Mouse (Mus musculus) T-helper 17 cell (primary cell): ENCODE results near the gene Klc2.

Source experiments
- in situ Hi-C, 2 experiments: fragments of 300-600 bp; cut with MboI, MseI; formaldehyde crosslinking; loops; 1 replicate in 1 of 2; 2 replicates in 1 of 2; pipeline ENCODE4 v1.15.1; 2025; ENCODE audit warnings: high pct_unique_total_duplicates in 2 of 2

Klc2 gene

GRCm38 (mm10) chr19:5118384-5118698, at the start of gene Klc2:
Klc2 (minus strand) TSS chr19:5118560.
- in situ Hi-C loops, result loop anchor here in 1 of 2 experiments (10.0 kb wide), 1 partner anchor 1786 kb away; the partner anchor contains the start of gene Trmt112

- in situ Hi-C loops, result no loop called here
These were observed 49.1 kb upstream of the Klc2 start for GRCm38 (mm10) chr19:5167477-5167876.

GRCm38 (mm10) chr19:5164380-5164779, 46.0 kb upstream of the Klc2 start:
- in situ Hi-C loops, result no loop called here

- in situ Hi-C loops, result no loop called here
These were observed 43.6 kb upstream of the Klc2 start for GRCm38 (mm10) chr19:5161913-5162312.

GRCm38 (mm10) chr19:5152261-5152660, 33.9 kb upstream of the Klc2 start:
- in situ Hi-C loops, result no loop called here

- in situ Hi-C loops, result no loop called here
These were observed 33.4 kb upstream of the Klc2 start for GRCm38 (mm10) chr19:5151741-5152140.

GRCm38 (mm10) chr19:5151331-5151730, 33.0 kb upstream of the Klc2 start:
- in situ Hi-C loops, result no loop called here

- in situ Hi-C loops, result no loop called here
These were observed 32.0 kb upstream of the Klc2 start for GRCm38 (mm10) chr19:5150358-5150757.

- in situ Hi-C loops, result loop anchor here in 1 of 2 experiments (10.0 kb wide), 1 partner anchor 54 kb away; the partner anchor contains the start of gene Cnih2
These were observed 30.7 kb upstream of the Klc2 start for GRCm38 (mm10) chr19:5149041-5149440.

- in situ Hi-C loops, result loop anchor here (5.0 to 10.0 kb wide), 2 partner anchors 45 to 47 kb away; partner anchors contain the start of gene Cnih2 (in 1 of the 2)
These were observed 21.3 kb upstream of the Klc2 start for GRCm38 (mm10) chr19:5139640-5140039.

GRCm38 (mm10) chr19:5131237-5131636, 12.9 kb upstream of the Klc2 start:
- in situ Hi-C loops, result no loop called here

GRCm38 (mm10) chr19:5129770-5130169, 11.4 kb upstream of the Klc2 start:
- in situ Hi-C loops, result no loop called here

GRCm38 (mm10) chr19:5124055-5124614, 5.8 kb upstream of the Klc2 start:
- in situ Hi-C loops, result no loop called here

GRCm38 (mm10) chr19:5123241-5123640, 4.9 kb upstream of the Klc2 start:
- in situ Hi-C loops, result no loop called here

- in situ Hi-C loops, result no loop called here
These were observed 4.1 kb upstream of the Klc2 start for GRCm38 (mm10) chr19:5122492-5122891.

- in situ Hi-C loops, result loop anchor here in 1 of 2 experiments (10.0 kb wide), 1 partner anchor 1787 kb away; the partner anchor contains the start of gene Trmt112
These were observed 621 bp downstream of the Klc2 start for GRCm38 (mm10) chr19:5117494-5118383.

- in situ Hi-C loops, result loop anchor here in 1 of 2 experiments (10.0 kb wide), 1 partner anchor 1791 kb away; the partner anchor contains the start of gene Trmt112
These were observed 4.6 kb downstream of the Klc2 start for GRCm38 (mm10) chr19:5113783-5114182.

GRCm38 (mm10) chr19:5109659-5110453, 8.5 kb downstream of the Klc2 start:
- in situ Hi-C loops, result loop anchor here in 1 of 2 experiments (10.0 kb wide), 1 partner anchor 1795 kb away; the partner anchor contains the start of gene Trmt112

GRCm38 (mm10) chr19:5108702-5109101, 9.7 kb downstream of the Klc2 start:
- in situ Hi-C loops, result no loop called here

- in situ Hi-C loops, result no loop called here
These were observed 10.1 kb downstream of the Klc2 start for GRCm38 (mm10) chr19:5108271-5108575.

- in situ Hi-C loops, result no loop called here
These were observed 10.6 kb downstream of the Klc2 start for GRCm38 (mm10) chr19:5107556-5108270.
